Mouse (Mus musculus) lung, embryonic 16.5 days (tissue): ENCODE measurements around the gene Erg. TPM values are rescaled to one million over a fixed set of nuclear protein-coding genes. Genes with fewer than 3 reads are reported as not detected.

Experiments
- ATAC-seq: fragments of 200-750 bp; cut with Nextera tagmentation; 2 replicates; pipeline ENCODE4 v1.8.0; 2017; ENCODE audit warnings: low read depth, mild to moderate bottlenecking, moderate library complexity
- H3K27ac ChIP-seq: fragments of 300-500 bp; sonication (generic); 2 replicates; pipeline ENCODE4 v1.5.1; 2014; ENCODE audit warnings: mild to moderate bottlenecking, control low read depth, low read length
- H3K27me3 ChIP-seq: fragments of 300-500 bp; sonication (generic); 2 replicates; pipeline ENCODE4 v1.6.1; 2014; ENCODE audit warnings: low read depth, low read length, mixed read lengths; ENCODE audit not compliant: control insufficient read depth, insufficient read depth
- H3K36me3 ChIP-seq: fragments of 300-500 bp; sonication (generic); 2 replicates; pipeline ENCODE4 v1.6.1; 2014; ENCODE audit warnings: low read length; ENCODE audit not compliant: control insufficient read depth, insufficient read depth
- H3K4me1 ChIP-seq: fragments of 300-500 bp; sonication (generic); replicated peaks from 2 replicates; pipeline ENCODE4 v1.6.1; 2014; ENCODE audit warnings: low read length, mixed read lengths; ENCODE audit not compliant: control insufficient read depth, insufficient read depth
- H3K4me2 ChIP-seq: fragments of 300-500 bp; sonication (generic); 2 replicates; pipeline ENCODE4 v1.6.1; 2014; ENCODE audit warnings: low read depth, low read length, control low read depth
- H3K4me3 ChIP-seq: fragments of 300-500 bp; sonication (generic); 2 replicates; pipeline ENCODE4 v1.5.1; 2014; ENCODE audit warnings: mild to moderate bottlenecking, low read length, control low read depth
- H3K9ac ChIP-seq: fragments of 300-500 bp; sonication (generic); 2 replicates; pipeline ENCODE4 v1.6.1; 2014; ENCODE audit warnings: low read length, control low read depth
- H3K9me3 ChIP-seq: fragments of 300-500 bp; sonication (generic); 2 replicates; pipeline ENCODE4 v1.6.1; 2016; ENCODE audit warnings: low read length; ENCODE audit not compliant: control insufficient read depth
- WGBS: fragments of 180-500 bp; shearing (Covaris S2); extraction: QIAGEN DNeasy Blood & Tissue Kit; methylation state at CpG from one replicate; pipeline ENCODE4 v1.1.7; 2014; 5-methylcytosine and 5-hydroxymethylcytosine counted together
- polyA plus RNA-seq: library from polyadenylated mRNA; unstranded; fragments of >200 nt; fragmentation: Nextera tagmentation; extraction: Ambion mirVana; gene quantifications from 2 replicates; pipeline ENCODE4 v1.2.1, GENCODE M21; 2015

Gene Erg
- polyA plus RNA-seq, 1 experiment from 2014 or later: 11.7 TPM

- Histone ChIP-seq H3K27ac (peak overlapping the region; percentile 27; the same call in 1 of the 2 replicates), H3K9me3 (no peaks in the 10 kb centered on the region), H3K36me3 (no peaks in the 10 kb centered on the region), H3K4me1 (peaks cover 3% of the 10 kb centered on the region; the same call in 1 of the 2 replicates), H3K27me3 (no peaks in the 10 kb centered on the region), H3K9ac (no peak overlapping the region), H3K4me3 (no peak overlapping the region), H3K4me2 (no peak overlapping the region)
- 27% methylated on average over 14 of the region's 14 CpGs for WGBS
- peak; percentile 34; the same call in 1 of the 2 replicates for ATAC-seq
Observed at GRCm38 (mm10) chr16:95408096-95408495, 178.3 kb downstream of the Erg start.

GRCm38 (mm10) chr16:95405496-95405895, 180.9 kb downstream of the Erg start:
- 78% methylated on average over 3 of the region's 3 CpGs for WGBS
- ATAC-seq: no peak

GRCm38 (mm10) chr16:95403453-95403852, 182.9 kb downstream of the Erg start:
- no peak overlapping the region for H3K4me3 ChIP-seq
- peaks cover 3% of the 10 kb centered on the region; the same call in 1 of the 2 replicates for H3K4me1 ChIP-seq
- no peak overlapping the region for H3K9ac ChIP-seq
- ATAC-seq: peak; percentile 80
- no peak overlapping the region for H3K27ac ChIP-seq
- 61% methylated on average over 5 of the region's 5 CpGs for WGBS
- H3K9me3 ChIP-seq: no peaks in the 10 kb centered on the region
- H3K27me3 ChIP-seq: no peaks in the 10 kb centered on the region
- H3K4me2 ChIP-seq: no peak overlapping the region
- no peaks in the 10 kb centered on the region for H3K36me3 ChIP-seq

More at GRCm38 (mm10) chr16:95405496-95405895, 180.9 kb downstream of the Erg start:
- no peak overlapping the region for H3K4me3 ChIP-seq
- H3K9ac ChIP-seq: no peak overlapping the region
- no peaks in the 10 kb centered on the region for H3K36me3 ChIP-seq
- no peak overlapping the region for H3K27ac ChIP-seq
- peaks cover 3% of the 10 kb centered on the region; the same call in 1 of the 2 replicates for H3K4me1 ChIP-seq
- no peak overlapping the region for H3K4me2 ChIP-seq
- no peaks in the 10 kb centered on the region for H3K9me3 ChIP-seq
- no peaks in the 10 kb centered on the region for H3K27me3 ChIP-seq

GRCm38 (mm10) chr16:95401869-95402268, 184.5 kb downstream of the Erg start:
- Histone ChIP-seq H3K27me3 (no peaks in the 10 kb centered on the region), H3K4me2 (no peak overlapping the region), H3K9ac (no peak overlapping the region), H3K4me3 (no peak overlapping the region), H3K4me1 (no peaks in the 10 kb centered on the region), H3K36me3 (no peaks in the 10 kb centered on the region), H3K27ac (no peak overlapping the region), H3K9me3 (no peaks in the 10 kb centered on the region)
- no peak for ATAC-seq
- 81% methylated on average over 9 of the region's 9 CpGs for WGBS

- ATAC-seq: no peak
- WGBS: 85% methylated on average over 11 of the region's 11 CpGs
- no peak overlapping the region for H3K9ac ChIP-seq
- H3K27ac ChIP-seq: no peak overlapping the region
- no peaks in the 10 kb centered on the region for H3K9me3 ChIP-seq
- H3K27me3 ChIP-seq: no peaks in the 10 kb centered on the region
- no peak overlapping the region for H3K4me3 ChIP-seq
- no peaks in the 10 kb centered on the region for H3K4me1 ChIP-seq
- no peak overlapping the region for H3K4me2 ChIP-seq
- H3K36me3 ChIP-seq: no peaks in the 10 kb centered on the region
Observed at GRCm38 (mm10) chr16:95398761-95399343, 187.5 kb downstream of the Erg start.

- H3K4me1 ChIP-seq: no peaks in the 10 kb centered on the region
- H3K27ac ChIP-seq: no peak overlapping the region
- H3K9me3 ChIP-seq: no peaks in the 10 kb centered on the region
- H3K27me3 ChIP-seq: no peaks in the 10 kb centered on the region
- H3K36me3 ChIP-seq: no peaks in the 10 kb centered on the region
- WGBS: 48% methylated on average over 1 of the region's 1 CpGs
- no peak for ATAC-seq
- no peak overlapping the region for H3K4me3 ChIP-seq
- H3K9ac ChIP-seq: no peak overlapping the region
- no peak overlapping the region for H3K4me2 ChIP-seq
Observed at GRCm38 (mm10) chr16:95390787-95391186, 195.6 kb downstream of the Erg start.

GRCm38 (mm10) chr16:95388811-95389529, 197.4 kb downstream of the Erg start:
- 66% methylated on average over 4 of the region's 4 CpGs for WGBS
- Histone ChIP-seq H3K4me3 (no peak overlapping the region), H3K27ac (no peak overlapping the region), H3K27me3 (no peaks in the 10 kb centered on the region), H3K4me2 (no peak overlapping the region), H3K9ac (no peak overlapping the region), H3K36me3 (no peaks in the 10 kb centered on the region), H3K4me1 (no peaks in the 10 kb centered on the region), H3K9me3 (no peaks in the 10 kb centered on the region)
- no peak for ATAC-seq

- Histone ChIP-seq H3K27me3 (no peaks in the 10 kb centered on the region), H3K9me3 (no peaks in the 10 kb centered on the region), H3K4me2 (no peak overlapping the region), H3K36me3 (no peaks in the 10 kb centered on the region), H3K9ac (no peak overlapping the region), H3K4me3 (no peak overlapping the region), H3K4me1 (no peaks in the 10 kb centered on the region), H3K27ac (no peak overlapping the region)
- 86% methylated on average over 5 of the region's 5 CpGs for WGBS
- ATAC-seq: no peak
Observed at GRCm38 (mm10) chr16:95388292-95388691, 198.1 kb downstream of the Erg start.

- ATAC-seq: no peak
- 88% methylated on average over 2 of the region's 2 CpGs for WGBS
- no peaks in the 10 kb centered on the region for H3K36me3 ChIP-seq
- no peak overlapping the region for H3K27ac ChIP-seq
- no peaks in the 10 kb centered on the region for H3K4me1 ChIP-seq
- H3K27me3 ChIP-seq: no peaks in the 10 kb centered on the region
- H3K9ac ChIP-seq: no peak overlapping the region
- H3K4me3 ChIP-seq: no peak overlapping the region
- no peaks in the 10 kb centered on the region for H3K9me3 ChIP-seq
- no peak overlapping the region for H3K4me2 ChIP-seq
Observed at GRCm38 (mm10) chr16:95387008-95387407, 199.4 kb downstream of the Erg start.
